Mouse (Mus musculus): ENCODE results near the gene Smox.

DNA sequence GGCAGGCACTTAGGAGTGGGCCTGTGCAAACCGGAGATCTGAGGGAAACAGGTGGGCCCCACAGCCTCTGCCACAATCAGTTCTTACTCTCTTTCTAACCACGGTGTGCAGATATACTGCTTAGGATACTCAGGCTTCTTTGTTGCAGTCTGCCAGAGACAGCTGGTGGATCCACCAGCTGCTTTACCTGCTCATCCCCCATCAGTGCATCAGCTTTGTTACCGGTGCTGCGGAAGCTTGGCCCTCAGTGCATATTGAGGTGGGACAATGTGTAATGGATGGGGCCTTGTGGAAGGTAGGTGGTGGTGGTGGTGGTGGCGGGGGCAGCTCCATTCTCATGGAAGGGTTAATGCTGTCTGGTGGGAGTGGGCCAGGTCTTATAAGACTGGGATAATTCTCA, 57.8 kb downstream of the Smox start:
- TF ChIP-seq POLR2A (IDR thresholded peaks at IDR 0.05; ENCODE audit: control insufficient read depth in 1 of 2, insufficient read depth in 1 of 2, low read depth in 1 of 2, low read length in 2 of 2, poor library complexity in 1 of 2) (no peak), CTCF (IDR thresholded peaks at IDR 0.05 in 2 of 3, conservative IDR thresholded peaks at IDR 0.05 in 1 of 3; ENCODE audit: control insufficient read depth in 1 of 3, insufficient read depth in 1 of 3, low read depth in 2 of 3, low read length in 3 of 3, poor library complexity in 1 of 3, severe bottlenecking in 1 of 3) (no peak), SIN3A (IDR thresholded peaks at IDR 0.05; ENCODE audit: low read length) (no peak), SMC3 (IDR thresholded peaks at IDR 0.05; ENCODE audit: low read depth, low read length) (no peak)
